Mouse (Mus musculus) forebrain, embryonic 16.5 days (tissue): ENCODE results near the gene Mthfd1l. TPM values are rescaled to one million over a fixed set of nuclear protein-coding genes. Genes with fewer than 3 reads are reported as not detected.

Experiments used
- ATAC-seq: fragments of 200-750 bp; cut with Nextera tagmentation; 2 replicates; pipeline ENCODE4 v1.8.0; 2017; ENCODE audit warnings: mild to moderate bottlenecking, moderate library complexity
- H3K27ac ChIP-seq: fragments of 300-500 bp; sonication (generic); 2 replicates; pipeline ENCODE4 v1.5.1; 2014; ENCODE audit warnings: low read length, control low read depth
- H3K27me3 ChIP-seq: fragments of 300-500 bp; sonication (generic); replicated peaks from 2 replicates; pipeline ENCODE4 v1.6.1; 2014; ENCODE audit warnings: low read length; ENCODE audit not compliant: control insufficient read depth, insufficient read depth
- H3K36me3 ChIP-seq: fragments of 300-500 bp; sonication (generic); 2 replicates; pipeline ENCODE4 v1.6.1; 2014; ENCODE audit not compliant: control insufficient read depth, insufficient read depth
- H3K4me1 ChIP-seq: fragments of 300-500 bp; sonication (generic); replicated peaks from 2 replicates; pipeline ENCODE4 v1.6.1; 2014; ENCODE audit warnings: low read length; ENCODE audit not compliant: control insufficient read depth, insufficient read depth
- H3K4me2 ChIP-seq: fragments of 300-500 bp; sonication (generic); 2 replicates; pipeline ENCODE4 v1.6.1; 2014; ENCODE audit warnings: mild to moderate bottlenecking, low read length, control low read depth
- H3K4me3 ChIP-seq: fragments of 300-500 bp; sonication (generic); replicated peaks from 2 replicates; pipeline ENCODE4 v1.5.1; 2014; ENCODE audit warnings: mild to moderate bottlenecking, low read length, control low read depth
- H3K9ac ChIP-seq: fragments of 300-500 bp; sonication (generic); replicated peaks from 2 replicates; pipeline ENCODE4 v1.6.1; 2014; ENCODE audit warnings: low read depth, low read length, control low read depth
- H3K9me3 ChIP-seq: fragments of 300-500 bp; sonication (generic); 2 replicates; pipeline ENCODE4 v1.6.1; 2016; ENCODE audit warnings: low read length; ENCODE audit not compliant: control insufficient read depth
- WGBS: fragments of 180-500 bp; shearing (Covaris S2); extraction: QIAGEN DNeasy Blood & Tissue Kit; methylation state at CpG from one replicate; pipeline ENCODE4 v1.1.7; 2014; 5-methylcytosine and 5-hydroxymethylcytosine counted together
- polyA plus RNA-seq: library from polyadenylated mRNA; unstranded; fragments of >200 nt; fragmentation: Nextera tagmentation; extraction: Ambion mirVana; gene quantifications from 2 replicates; pipeline ENCODE4 v1.2.1, GENCODE M21; 2015

Gene Mthfd1l
- polyA plus RNA-seq, 1 experiment from 2014 or later: 4.6 TPM

DNA sequence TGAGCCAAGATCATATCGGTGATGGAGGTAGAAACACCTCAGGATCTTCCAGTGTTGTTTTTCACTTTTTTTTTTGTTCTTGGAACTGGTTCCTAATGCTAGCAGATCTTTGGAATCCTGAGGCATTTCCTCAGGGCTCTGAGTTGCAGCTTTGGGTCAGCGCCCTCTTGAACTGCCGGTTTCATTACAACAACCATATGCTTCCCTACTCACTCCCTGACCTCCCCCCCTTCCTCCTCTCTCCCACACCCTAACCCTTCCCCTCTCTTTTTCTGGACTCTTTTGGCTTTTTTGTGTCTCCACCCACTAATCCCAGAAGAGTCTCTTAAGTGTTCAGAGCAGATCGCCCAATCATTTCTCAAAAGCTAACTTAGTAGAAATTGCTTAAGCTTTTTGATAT is 156.0 kb downstream of the Mthfd1l start:
- Histone ChIP-seq H3K4me2 (no peak overlapping the region), H3K27me3 (no peaks in the 10 kb centered on the region), H3K4me3 (no peak overlapping the region), H3K9ac (no peak overlapping the region), H3K27ac (no peak overlapping the region), H3K9me3 (no peaks in the 10 kb centered on the region), H3K4me1 (peaks cover 6% of the 10 kb centered on the region; the same call in 1 of the 2 replicates), H3K36me3 (no peaks in the 10 kb centered on the region)
- 72% methylated on average over 4 of the region's 4 CpGs for WGBS
- no peak for ATAC-seq

DNA sequence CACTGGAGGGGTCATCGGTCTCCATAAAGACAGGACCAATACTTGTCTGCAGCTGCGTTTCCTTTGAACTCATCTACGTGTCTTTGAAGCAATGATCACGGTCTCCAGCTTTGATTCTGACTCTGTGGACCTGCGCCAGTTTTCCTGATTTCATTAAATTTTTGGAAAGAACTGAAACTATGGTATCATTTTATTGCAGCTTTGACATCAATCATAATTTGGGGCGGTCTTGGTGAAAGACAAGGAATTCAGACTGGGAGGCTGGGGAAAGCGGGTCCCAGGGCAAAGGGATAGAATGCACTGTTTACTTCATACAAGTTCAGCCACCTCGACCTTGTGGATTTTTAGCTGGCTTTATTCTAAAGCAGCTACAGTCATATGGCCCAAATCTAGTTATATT is 156.5 kb downstream of the Mthfd1l start:
- Histone ChIP-seq H3K27ac (no peak overlapping the region), H3K9me3 (no peaks in the 10 kb centered on the region), H3K27me3 (no peaks in the 10 kb centered on the region), H3K4me2 (no peak overlapping the region), H3K36me3 (no peaks in the 10 kb centered on the region), H3K4me1 (peaks cover 6% of the 10 kb centered on the region; the same call in 1 of the 2 replicates), H3K9ac (no peak overlapping the region), H3K4me3 (no peak overlapping the region)
- WGBS: 85% methylated on average over 8 of the region's 8 CpGs
- ATAC-seq: no peak

DNA sequence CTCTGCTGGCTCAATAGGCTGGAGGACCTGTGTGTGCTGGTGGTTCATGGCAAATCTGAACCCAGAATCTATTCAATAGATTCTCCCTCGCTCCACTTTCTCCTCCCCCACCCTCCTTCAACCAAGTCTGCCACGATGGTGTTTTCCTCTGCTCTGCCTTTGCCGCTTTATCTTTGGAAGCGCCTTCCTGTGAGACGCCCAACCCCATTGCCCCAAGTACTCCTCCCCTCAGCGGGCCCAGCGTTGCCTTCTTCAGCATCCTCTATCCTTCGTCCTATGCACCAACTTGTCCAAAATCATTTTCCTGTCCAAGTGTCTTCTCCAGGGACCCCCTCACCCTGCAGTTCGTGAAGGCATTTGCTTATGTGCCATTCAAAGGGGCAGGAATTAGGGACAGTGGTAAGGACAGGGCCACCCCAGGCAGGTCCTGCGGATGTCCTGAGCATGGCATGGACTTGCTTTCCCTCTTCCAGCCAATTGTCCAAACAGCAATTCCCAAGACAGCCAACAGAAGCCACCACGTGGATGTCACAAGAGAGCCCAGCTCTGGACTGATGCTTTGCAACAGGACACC is 157.2 kb downstream of the Mthfd1l start:
- Histone ChIP-seq H3K36me3 (no peaks in the 10 kb centered on the region), H3K27me3 (no peaks in the 10 kb centered on the region), H3K9me3 (no peaks in the 10 kb centered on the region), H3K4me1 (peaks cover 4% of the 10 kb centered on the region; the same call in 1 of the 2 replicates), H3K4me3 (no peak overlapping the region), H3K9ac (no peak overlapping the region), H3K4me2 (no peak overlapping the region), H3K27ac (no peak overlapping the region)
- 89% methylated on average over 11 of the region's 11 CpGs for WGBS
- ATAC-seq: no peak

DNA sequence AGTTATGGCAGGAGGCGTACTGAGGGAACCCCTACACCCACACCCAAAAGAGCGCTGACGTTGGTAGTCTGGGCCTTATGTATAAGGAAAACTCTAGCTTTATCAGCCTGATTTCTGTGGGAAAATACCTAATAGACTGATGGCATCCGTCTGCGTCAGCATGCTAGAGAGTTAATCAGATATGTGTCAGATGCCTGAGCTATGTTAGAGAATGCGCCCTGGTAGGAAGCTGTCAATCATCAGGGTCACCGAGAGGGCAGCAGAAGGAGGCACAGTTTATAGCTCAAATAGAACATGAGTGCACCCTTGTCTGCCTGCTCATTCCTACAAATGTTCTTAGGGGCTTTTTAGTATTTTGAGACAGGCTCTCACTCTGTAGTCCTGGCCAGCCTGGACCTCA is 159.8 kb downstream of the Mthfd1l start:
- no peaks in the 10 kb centered on the region for H3K36me3 ChIP-seq
- peak; percentile 68 for ATAC-seq
- no peaks in the 10 kb centered on the region for H3K4me1 ChIP-seq
- H3K9ac ChIP-seq: no peak overlapping the region
- no peak overlapping the region for H3K27ac ChIP-seq
- H3K4me2 ChIP-seq: no peak overlapping the region
- no peak overlapping the region for H3K4me3 ChIP-seq
- no peaks in the 10 kb centered on the region for H3K27me3 ChIP-seq
- 66% methylated on average over 7 of the region's 7 CpGs for WGBS
- H3K9me3 ChIP-seq: no peaks in the 10 kb centered on the region

DNA sequence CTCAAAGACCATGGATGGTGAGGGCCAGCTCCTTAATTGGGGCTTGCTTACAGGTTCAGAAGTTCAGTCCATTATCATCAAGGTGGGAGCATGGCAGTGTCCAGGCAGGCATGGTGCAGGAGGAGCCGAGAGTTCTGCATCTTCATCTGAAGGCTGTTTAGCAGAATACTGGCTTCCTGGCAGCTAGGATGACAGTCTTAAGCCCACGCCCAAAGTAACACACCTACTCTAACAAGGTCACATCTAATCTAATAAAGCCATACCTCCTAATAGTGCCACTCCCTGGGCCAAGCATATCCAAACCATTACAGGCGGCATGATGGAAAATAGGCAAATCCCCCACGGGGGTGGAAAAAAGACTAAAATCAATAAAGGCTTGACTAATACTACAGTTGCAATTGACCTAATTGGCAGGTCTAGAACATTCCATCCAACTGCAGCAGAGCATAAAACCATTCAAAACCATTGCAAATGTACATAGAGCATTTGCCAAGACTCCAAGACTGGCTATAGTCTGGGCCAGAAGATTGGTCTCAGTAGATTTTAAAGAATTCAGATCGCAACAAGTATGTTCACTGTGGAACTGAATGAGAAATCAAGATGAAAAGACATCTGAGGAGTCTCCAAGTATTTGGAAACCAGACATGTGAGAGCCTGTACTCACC is 162.3 kb downstream of the Mthfd1l start:
- Histone ChIP-seq H3K27ac (no peak overlapping the region), H3K36me3 (no peaks in the 10 kb centered on the region), H3K4me2 (no peak overlapping the region), H3K9me3 (no peaks in the 10 kb centered on the region), H3K4me1 (no peaks in the 10 kb centered on the region), H3K27me3 (no peaks in the 10 kb centered on the region), H3K4me3 (no peak overlapping the region), H3K9ac (no peak overlapping the region)
- 97% methylated on average over 5 of the region's 5 CpGs for WGBS
- no peak for ATAC-seq

DNA sequence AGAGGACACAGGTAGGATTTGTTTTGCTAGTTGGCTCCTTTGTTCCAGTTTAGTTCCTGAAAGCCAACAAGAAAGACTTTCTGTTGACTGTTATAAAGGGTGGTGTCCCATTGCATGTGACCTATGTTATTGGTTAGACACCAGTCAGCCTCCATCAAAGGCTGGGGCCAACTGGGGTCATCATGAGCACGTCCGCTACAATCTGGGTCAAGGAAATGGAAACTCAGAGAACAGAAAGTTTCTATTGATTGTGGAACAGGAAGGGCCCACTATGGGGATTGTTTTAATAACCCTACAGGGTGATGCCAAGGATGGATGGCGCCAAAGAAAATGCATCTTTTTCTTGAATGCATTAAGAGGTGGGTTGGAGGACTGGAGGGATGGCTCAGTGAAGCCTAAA is 166.6 kb downstream of the Mthfd1l start:
- Histone ChIP-seq H3K4me3 (no peak overlapping the region), H3K4me2 (no peak overlapping the region), H3K9me3 (no peaks in the 10 kb centered on the region), H3K27me3 (no peaks in the 10 kb centered on the region), H3K36me3 (no peaks in the 10 kb centered on the region), H3K9ac (no peak overlapping the region), H3K4me1 (no peaks in the 10 kb centered on the region), H3K27ac (no peak overlapping the region)
- 85% methylated on average over 3 of the region's 3 CpGs for WGBS
- no peak for ATAC-seq

DNA sequence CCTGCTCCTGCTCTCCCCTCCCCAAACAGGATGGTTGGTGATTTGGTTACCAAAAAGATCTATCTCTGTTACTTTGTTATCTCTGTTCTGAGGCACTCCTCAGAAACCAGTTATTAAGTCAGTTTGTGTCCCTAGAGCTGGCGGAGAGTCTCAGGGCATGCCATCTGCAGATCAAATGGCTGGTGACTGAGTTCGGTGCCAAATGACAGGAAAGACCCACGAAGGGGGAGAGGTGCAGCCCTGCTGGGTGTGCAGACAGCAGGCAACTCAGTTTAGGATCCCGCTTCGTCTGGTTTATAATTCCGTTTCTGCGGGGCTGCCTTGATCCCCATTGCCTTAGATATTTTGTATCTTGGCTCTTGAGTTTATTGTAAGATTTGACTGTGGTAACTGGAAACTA is 168.8 kb downstream of the Mthfd1l start:
- Histone ChIP-seq H3K4me1 (no peaks in the 10 kb centered on the region), H3K4me2 (no peak overlapping the region), H3K9ac (no peak overlapping the region), H3K4me3 (no peak overlapping the region), H3K36me3 (no peaks in the 10 kb centered on the region), H3K27me3 (no peaks in the 10 kb centered on the region), H3K27ac (no peak overlapping the region), H3K9me3 (no peaks in the 10 kb centered on the region)
- ATAC-seq: no peak
- 65% methylated on average over 7 of the region's 7 CpGs for WGBS

DNA sequence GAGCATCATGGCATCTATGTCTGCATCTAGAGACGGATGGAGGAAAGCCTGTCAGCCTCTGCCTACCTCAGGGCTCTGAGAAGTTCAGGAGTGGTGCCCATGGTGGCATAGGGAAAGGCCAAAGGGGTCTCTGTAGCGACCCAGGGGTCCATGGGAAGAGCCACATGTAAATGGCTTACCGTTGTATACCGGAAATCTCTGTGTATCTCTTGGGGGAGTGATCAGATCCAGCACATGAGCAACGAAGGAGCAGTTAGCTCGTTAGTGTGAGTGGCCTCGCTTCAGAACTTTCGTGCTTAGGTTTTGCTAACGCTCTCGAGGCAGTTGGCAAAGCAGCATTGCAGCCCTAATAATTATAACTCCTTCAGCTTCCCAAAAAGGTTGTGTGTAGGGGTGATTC is 169.9 kb downstream of the Mthfd1l start:
- Histone ChIP-seq H3K27ac (no peak overlapping the region), H3K9me3 (no peaks in the 10 kb centered on the region), H3K4me3 (no peak overlapping the region), H3K9ac (no peak overlapping the region), H3K4me2 (no peak overlapping the region), H3K36me3 (no peaks in the 10 kb centered on the region), H3K27me3 (no peaks in the 10 kb centered on the region), H3K4me1 (no peaks in the 10 kb centered on the region)
- 49% methylated on average over 10 of the region's 10 CpGs for WGBS
- ATAC-seq: no peak

DNA sequence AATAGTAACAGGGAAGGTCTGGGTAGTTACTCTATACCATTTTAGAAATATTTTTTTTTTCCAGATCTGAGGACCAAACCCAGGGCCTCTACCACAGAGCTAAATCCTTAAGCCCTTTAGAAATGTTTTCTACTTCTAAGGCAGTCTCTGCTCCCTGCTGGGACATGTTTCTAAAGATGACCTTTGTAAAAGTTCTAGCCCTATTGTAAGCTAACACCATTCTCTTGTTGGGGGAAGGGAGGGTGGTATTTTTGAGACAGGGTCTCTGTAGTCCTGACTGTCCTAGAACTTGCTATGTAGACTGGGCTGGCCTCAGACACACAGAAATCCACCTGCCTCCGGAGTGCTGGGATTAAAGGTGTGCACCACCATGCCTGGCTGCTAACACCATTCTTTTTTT is 170.5 kb downstream of the Mthfd1l start:
- Histone ChIP-seq H3K9ac (no peak overlapping the region), H3K27ac (no peak overlapping the region), H3K4me2 (no peak overlapping the region), H3K9me3 (no peaks in the 10 kb centered on the region), H3K27me3 (no peaks in the 10 kb centered on the region), H3K4me1 (no peaks in the 10 kb centered on the region), H3K4me3 (no peak overlapping the region), H3K36me3 (no peaks in the 10 kb centered on the region)
- no peak for ATAC-seq
- WGBS: 48% methylated on average over 1 of the region's 1 CpGs
